Mouse (Mus musculus) erythroblast, embryonic 14.5 days (primary cell): ENCODE data around the gene Gck.

Experiments used
- GATA1 ChIP-seq: IDR thresholded peaks from 2 replicates; pipeline ENCODE4 v1.6.1; 2012; ENCODE audit warnings: low read length, inconsistent platforms, mixed read lengths
- TAL1 ChIP-seq: IDR thresholded peaks from 3 replicates; pipeline ENCODE4 v1.6.1; 2012; ENCODE audit warnings: low read length, inconsistent platforms, mixed read lengths

GRCm38 (mm10) chr11:5861678-5862393, 88.0 kb downstream of the Gck start, which contains the start of gene Aebp1:
- no peak for TF ChIP-seq GATA1
- no peak for TF ChIP-seq TAL1
